Mouse (Mus musculus): ENCODE data around the gene Mettl8.

- TF ChIP-seq CTCF (IDR thresholded peaks at IDR 0.05 in 2 of 3, conservative IDR thresholded peaks at IDR 0.05 in 1 of 3; ENCODE audit: control insufficient read depth in 1 of 3, insufficient read depth in 1 of 3, low read depth in 2 of 3, low read length in 3 of 3, poor library complexity in 1 of 3, severe bottlenecking in 1 of 3) (no peak), EP300 (IDR thresholded peaks at IDR 0.05; ENCODE audit: low read depth in 1 of 2, low read length in 2 of 2) (no peak), MXI1 (IDR thresholded peaks at IDR 0.05; ENCODE audit: low read depth, low read length) (no peak), USF1 (IDR thresholded peaks at IDR 0.05; ENCODE audit: low read depth, low read length) (no peak), POLR2A (IDR thresholded peaks at IDR 0.05; ENCODE audit: control insufficient read depth in 1 of 2, insufficient read depth in 1 of 2, low read depth in 1 of 2, low read length in 2 of 2, poor library complexity in 1 of 2) (no peak)
Measured at GRCm38 (mm10) chr2:70924049-70924448, 131.3 kb downstream of the Mettl8 start.
